Mouse (Mus musculus) skeletal muscle tissue, adult 2 months (tissue): ENCODE results near the gene Dnmt3l.
A peak's percentile ranks its signal among the peaks of the same experiment; 100 is the strongest.
"Not testable (repeated sequence)": the region's sequence is repeated elsewhere in the genome, so short reads cannot be mapped to it uniquely, and the experiment has no call there.

Experiments
- DNase-seq: peaks from one replicate; pipeline ENCODE4 v3.0.0-alpha.2; 2012; ENCODE audit warnings: low read depth, low spot score

Gene Dnmt3l

GRCm38 (mm10) chr10:78041647-78042046 lies at the start of gene Dnmt3l:
Dnmt3l (plus strand) TSS chr10:78041947.
- no peak for DNase-seq

GRCm38 (mm10) chr10:77995639-77996038 lies 46.1 kb upstream of the Dnmt3l start:
- no peak for DNase-seq

GRCm38 (mm10) chr10:78000200-78000599 lies 41.5 kb upstream of the Dnmt3l start:
- no peak for DNase-seq

GRCm38 (mm10) chr10:78001796-78002195 lies 40.0 kb upstream of the Dnmt3l start:
- DNase-seq, result peak; percentile 42

GRCm38 (mm10) chr10:78002316-78002715 lies 39.4 kb upstream of the Dnmt3l start:
- no peak for DNase-seq

GRCm38 (mm10) chr10:78004479-78005100 lies 37.2 kb upstream of the Dnmt3l start:
- DNase-seq, result no peak

- no peak for DNase-seq
Measured at GRCm38 (mm10) chr10:78005791-78006438, 35.8 kb upstream of the Dnmt3l start.

- no peak for DNase-seq
Measured at GRCm38 (mm10) chr10:78007203-78007602, 34.5 kb upstream of the Dnmt3l start.

GRCm38 (mm10) chr10:78008169-78008568 lies 33.6 kb upstream of the Dnmt3l start:
- no peak for DNase-seq

GRCm38 (mm10) chr10:78009184-78009944 lies 32.4 kb upstream of the Dnmt3l start:
- DNase-seq, result peak; percentile 84

GRCm38 (mm10) chr10:78009945-78010293 lies 31.8 kb upstream of the Dnmt3l start, which contains the start of gene Pfkl:
Pfkl (minus strand) TSS chr10:78010083.
- no peak for DNase-seq

GRCm38 (mm10) chr10:78010335-78010734 lies 31.4 kb upstream of the Dnmt3l start:
- no peak for DNase-seq

- not testable (repeated sequence) for DNase-seq
Measured at GRCm38 (mm10) chr10:78011116-78011515, 30.6 kb upstream of the Dnmt3l start.

GRCm38 (mm10) chr10:78012661-78013495 lies 28.9 kb upstream of the Dnmt3l start:
- no peak for DNase-seq

GRCm38 (mm10) chr10:78015489-78015888 lies 26.3 kb upstream of the Dnmt3l start:
- DNase-seq, result no peak

GRCm38 (mm10) chr10:78016366-78016765 lies 25.4 kb upstream of the Dnmt3l start:
- no peak for DNase-seq

- peak; percentile 62 for DNase-seq
Measured at GRCm38 (mm10) chr10:78018797-78019203, 22.9 kb upstream of the Dnmt3l start.

- DNase-seq, result no peak
Measured at GRCm38 (mm10) chr10:78019291-78019690, 22.5 kb upstream of the Dnmt3l start.

GRCm38 (mm10) chr10:78019984-78020383 lies 21.8 kb upstream of the Dnmt3l start:
- DNase-seq, result not testable (repeated sequence)

- not testable (repeated sequence) for DNase-seq
Measured at GRCm38 (mm10) chr10:78025453-78025852, 16.3 kb upstream of the Dnmt3l start.

GRCm38 (mm10) chr10:78028129-78028528 lies 13.6 kb upstream of the Dnmt3l start:
- DNase-seq, result peak; percentile 80

- DNase-seq, result no peak
Measured at GRCm38 (mm10) chr10:78029080-78029479, 12.7 kb upstream of the Dnmt3l start.
